Mouse (Mus musculus) ovary, postnatal 10 days (tissue): Measurements from ENCODE around the gene Pnp2.
"Not testable (repeated sequence)": the region's sequence is repeated elsewhere in the genome, so short reads cannot be mapped to it uniquely, and the experiment has no call there.

Source experiments
- DNase-seq: peaks from one replicate; pipeline ENCODE4 v3.0.0; 2022; ENCODE audit warnings: low spot score

Gene Pnp2

GRCm38 (mm10) chr14:50957146-50957545 is 1.4 kb downstream of the Pnp2 start:
- not testable (repeated sequence) for DNase-seq

DNA sequence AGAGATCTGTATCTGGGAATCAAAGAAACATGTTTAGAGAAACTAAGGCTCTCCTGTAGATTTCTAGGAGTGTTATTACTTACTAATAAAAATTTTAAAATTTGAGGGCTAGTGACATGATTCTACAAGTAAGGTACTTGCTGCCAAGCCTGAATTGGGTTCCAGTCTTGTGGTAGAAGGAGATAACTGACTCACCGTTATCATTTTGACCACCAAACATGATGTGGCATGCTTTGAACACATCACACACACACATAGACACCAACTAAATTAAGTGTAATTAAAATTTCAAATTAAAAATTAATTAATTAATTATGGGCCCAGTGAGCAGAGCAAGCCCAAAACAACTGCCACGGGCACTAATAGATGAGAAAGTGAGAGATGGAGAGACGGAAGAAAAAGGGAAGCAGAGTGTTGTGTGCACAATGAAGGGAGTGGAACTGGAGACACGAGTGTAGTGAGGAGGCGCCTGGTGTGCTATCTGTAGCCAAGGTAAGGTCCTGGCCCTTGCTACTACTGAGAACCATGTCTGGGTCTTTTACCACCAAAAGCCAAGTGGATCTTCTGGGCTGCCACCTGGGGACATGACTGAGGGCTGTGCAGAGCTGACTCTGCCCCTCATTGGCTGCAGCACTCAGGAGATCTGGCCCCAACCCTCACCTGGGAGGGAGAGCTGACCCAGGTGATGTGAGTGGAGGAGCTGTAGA is 2.6 kb downstream of the Pnp2 start:
- DNase-seq = not testable (repeated sequence)

DNA sequence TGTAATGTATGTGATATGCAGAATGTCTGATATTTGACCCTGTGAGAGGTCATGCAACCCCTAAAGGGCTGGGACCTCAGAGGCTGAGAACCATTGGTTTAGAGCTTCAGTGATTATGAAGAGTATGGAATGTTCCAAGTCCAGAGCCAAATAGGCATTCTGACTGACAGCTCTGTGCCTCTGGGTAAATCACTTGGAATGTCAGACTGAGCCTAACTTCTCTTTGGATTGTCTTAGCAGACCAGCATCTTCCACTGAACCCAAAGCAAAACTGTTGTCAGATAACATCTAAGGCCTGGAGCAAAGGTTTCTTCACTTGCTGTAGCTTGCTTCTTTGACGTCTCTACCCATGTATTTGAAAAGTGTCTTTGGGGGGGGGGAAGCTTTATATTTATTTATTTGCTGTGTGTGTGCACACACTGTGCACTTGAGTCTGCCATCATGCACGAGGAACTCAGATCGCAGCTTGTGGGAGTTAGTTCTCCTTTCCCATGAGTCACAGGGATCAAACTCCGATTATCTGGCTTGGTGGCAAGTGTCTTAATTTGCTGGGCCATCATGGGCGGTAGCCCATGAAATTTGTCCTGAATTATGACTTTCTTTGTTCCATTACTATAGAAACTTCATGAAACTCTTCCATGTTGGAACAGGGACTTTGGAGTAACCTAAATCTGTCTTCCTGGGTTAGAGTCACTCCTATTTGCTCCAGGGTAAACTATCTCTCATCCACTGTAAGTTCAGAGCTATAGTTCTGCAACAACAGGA is 12.6 kb downstream of the Pnp2 start:
- no peak for DNase-seq

- DNase-seq = no peak
Measured at GRCm38 (mm10) chr14:50969041-50969440, 13.2 kb downstream of the Pnp2 start.

- no peak for DNase-seq
Measured at GRCm38 (mm10) chr14:50969558-50970544, 14.1 kb downstream of the Pnp2 start.

- no peak for DNase-seq
Measured at GRCm38 (mm10) chr14:50970822-50971221, 15.0 kb downstream of the Pnp2 start.

DNA sequence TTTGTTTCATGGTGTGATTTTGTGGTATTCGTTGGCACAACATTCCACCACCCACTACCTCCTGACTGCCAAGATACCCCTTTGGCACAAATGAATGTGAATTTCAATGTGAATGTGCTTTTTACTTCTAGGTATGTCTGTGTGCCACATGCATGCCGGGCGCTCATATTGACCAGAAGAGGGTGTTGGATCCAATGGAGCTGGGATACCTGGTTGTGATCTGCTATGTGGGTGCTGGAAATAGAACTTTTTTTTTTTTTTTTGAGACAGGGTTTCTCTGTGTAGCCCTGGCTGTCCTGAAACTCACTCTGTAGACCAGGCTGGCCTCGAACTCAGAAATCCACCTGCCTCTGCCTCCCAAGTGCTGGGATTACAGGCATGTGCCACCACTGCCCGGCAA is 17.3 kb downstream of the Pnp2 start:
- not testable (repeated sequence) for DNase-seq

DNA sequence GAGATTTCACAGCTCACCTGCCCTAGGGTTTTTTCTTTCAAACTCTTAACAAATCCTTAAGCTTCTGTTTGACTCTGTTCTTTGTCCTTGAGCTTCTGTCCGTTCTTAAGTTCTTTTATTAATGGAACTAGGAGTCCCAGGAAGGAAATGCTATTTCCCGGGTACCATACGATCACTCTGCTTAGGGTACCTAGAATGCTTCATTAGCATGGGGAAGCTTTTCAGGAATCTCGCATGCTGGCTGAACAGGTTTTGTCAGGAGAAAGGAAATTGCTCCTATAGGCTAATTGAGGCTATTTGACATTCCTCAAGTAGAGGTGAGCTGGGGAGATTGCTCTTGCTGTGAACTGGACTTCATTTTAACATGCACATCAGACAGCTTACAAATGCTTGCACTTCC is 17.9 kb downstream of the Pnp2 start:
- no peak for DNase-seq

DNA sequence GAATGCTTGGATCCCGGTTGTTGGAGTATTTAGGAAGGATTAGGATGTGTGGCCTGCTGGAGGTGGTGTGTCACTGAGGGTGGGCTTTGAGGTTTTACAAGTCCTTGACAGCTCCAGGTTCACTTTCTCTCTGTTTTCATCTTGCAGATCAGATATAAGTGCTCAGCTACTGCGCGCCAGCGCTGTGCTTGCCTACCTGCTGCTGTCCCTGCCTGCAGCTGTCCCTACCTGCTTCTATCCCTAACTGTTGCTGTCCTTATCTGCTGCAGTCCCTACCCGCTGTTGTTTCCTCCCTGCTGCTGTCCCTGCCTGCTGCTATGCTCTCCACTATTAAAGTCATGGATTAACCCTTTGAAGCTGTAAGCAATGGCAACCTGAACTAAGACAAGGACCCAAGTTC is 19.2 kb downstream of the Pnp2 start:
- DNase-seq = no peak

DNA sequence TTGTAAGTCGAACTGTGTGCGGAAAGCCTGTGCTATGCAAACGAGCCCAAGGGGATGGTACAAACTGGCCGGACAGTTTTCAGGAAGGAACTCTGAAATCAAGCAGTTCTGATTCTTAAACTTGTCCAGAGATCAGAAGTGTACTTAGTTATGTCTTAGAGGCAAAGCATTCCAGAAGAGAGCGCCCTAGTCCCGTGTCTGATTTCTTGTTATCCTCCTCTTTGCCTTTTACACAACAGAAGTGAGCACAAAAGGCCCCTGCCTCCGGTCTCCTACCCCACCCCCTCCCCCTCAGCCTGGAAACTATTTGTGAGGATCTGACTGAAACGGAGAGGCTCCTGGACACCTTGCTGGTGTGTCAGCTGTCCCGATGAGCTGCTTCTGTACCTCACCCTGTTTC is 20.9 kb downstream of the Pnp2 start:
- DNase-seq = no peak

GRCm38 (mm10) chr14:50978451-50978850 is 22.7 kb downstream of the Pnp2 start:
- DNase-seq = not testable (repeated sequence)

GRCm38 (mm10) chr14:50979631-50980030 is 23.8 kb downstream of the Pnp2 start:
- no peak for DNase-seq

DNA sequence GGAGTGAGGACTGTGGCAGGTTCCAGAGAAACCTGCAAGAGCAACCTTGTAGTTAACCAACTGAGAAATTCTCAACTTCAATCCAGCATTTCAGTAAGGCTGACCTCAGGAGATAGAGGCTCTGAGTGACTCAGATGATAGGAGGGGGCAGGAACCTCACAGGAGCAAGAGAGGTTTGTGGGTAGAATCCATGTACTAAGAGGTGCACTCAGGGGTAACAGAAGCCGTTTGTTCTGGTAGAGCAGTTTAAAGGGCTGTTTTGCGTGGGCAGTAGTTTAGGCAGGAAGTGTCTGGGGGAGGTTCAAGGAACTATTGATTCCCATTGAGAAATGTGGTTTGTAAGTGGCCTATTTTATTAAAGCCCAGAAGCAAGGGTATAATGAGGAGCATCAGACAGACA is 25.4 kb downstream of the Pnp2 start:
- no peak for DNase-seq

DNA sequence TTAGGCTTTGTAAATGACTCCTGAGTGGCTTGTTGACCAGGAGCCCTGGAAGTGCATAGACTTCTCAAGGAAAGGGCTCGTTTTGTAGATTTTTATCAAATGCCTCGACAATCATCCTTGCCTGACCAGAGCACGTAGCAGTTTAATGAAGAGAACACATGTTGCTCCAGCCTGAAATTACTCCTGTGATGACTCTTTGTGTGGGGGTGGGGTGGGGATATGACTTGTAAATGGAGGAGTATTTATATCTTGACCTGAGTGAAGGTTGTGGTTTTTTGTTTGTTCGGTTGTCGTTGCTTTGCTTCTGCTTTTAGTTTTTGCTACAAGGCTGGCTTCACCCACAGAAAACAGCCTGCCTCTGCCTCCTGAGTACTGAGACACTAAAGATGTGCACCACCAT is 26.0 kb downstream of the Pnp2 start:
- DNase-seq = no peak

GRCm38 (mm10) chr14:50987668-50988067 is 31.9 kb downstream of the Pnp2 start:
- DNase-seq = no peak

DNA sequence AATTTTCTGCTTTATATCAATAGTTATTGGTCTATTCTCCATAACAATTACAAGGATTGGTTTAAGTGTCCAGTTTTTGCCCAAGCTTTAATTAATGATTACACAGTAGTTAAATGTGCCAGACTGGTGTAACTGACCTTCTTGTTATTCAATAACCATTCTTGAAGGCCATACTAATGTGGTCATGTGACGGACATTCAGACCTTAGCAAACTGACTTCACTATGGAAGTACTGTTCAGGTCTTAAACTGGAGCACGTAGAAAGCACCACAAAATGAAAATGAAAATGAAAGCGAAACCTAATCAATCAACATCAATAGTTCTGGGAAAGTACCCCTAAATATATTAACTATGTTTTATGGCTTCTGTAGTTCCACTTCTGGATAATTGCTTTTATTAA is 35.2 kb downstream of the Pnp2 start:
- no peak for DNase-seq

DNA sequence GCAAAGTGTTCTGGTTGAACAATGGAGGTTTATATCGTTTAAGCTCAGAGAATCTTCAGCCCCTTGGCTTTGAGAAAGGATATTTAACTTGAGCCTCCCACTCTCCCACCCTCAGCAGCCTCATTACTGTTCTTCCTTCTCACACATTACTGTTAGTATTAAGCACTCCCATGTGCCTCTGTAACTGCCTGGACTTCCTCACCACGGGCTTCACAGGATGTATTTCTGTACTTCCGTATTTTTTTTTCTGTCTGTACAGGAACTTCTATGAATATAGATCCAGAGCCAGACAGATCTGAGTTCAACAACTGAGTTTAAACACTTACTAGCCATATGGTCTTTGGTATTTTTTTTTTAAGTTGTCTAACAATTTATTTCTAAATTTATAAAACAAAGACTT is 41.3 kb downstream of the Pnp2 start:
- no peak for DNase-seq

DNA sequence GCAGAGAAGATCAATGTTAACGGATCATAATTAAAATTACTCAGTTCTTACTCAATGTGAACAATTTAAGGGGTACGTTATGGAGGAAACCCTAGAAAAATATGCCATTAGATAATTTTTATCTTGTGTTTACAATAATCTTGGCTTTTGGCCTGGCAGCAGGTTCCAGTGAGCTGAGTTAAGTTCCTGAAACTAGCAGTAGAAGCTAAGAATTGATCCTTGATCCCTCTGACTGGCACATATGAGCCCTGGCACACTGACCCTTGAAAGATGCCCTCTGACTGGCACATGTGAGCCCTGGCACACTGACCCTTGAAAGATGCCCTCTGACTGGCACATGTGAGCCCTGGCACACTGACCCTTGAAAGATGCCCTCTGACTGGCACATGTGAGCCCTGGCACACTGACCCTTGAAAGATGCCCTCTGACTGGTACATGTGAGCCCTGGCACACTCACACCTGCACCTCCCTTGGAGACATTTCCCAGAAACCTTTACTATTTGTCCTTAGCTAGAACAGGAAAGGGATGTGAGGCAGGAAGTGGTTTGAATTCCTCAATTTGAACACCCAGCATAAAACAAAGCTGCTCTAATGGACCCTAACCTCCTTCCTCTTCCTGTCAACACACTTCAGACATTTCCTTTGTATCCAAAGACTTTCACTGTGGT is 42.3 kb downstream of the Pnp2 start:
- DNase-seq = no peak

DNA sequence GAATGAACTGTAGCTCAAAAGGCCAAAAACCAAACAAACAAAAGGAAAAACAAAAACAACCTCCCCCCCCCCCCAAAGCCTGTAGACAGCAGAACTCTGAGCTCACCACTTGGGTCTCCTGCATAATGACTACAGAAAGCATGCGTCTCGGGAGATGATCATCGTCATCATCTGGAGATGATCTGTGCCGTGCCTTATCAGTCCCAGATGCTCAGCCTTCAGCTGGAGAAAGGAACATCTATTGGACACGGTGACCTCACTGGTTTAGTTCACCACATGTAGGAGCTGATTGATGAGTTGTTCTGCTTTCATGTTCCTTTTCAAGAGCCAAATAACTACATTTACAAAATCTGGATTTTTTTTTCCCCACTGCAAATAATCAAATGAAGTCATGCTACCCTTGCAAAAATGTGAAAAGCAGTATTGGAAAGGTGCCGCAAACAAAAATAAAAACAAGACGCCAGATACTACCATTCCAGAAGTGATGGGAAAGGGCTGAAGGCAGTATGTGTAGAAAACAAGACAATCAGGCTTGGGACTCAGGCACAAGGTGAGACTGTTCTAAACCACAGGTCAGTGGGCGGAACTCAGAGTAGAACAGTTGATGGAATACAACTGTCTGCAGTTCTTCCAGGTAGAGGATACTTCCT is 51.5 kb downstream of the Pnp2 start, which contains the start of gene Rnase10:
Gene Rnase10 (plus strand): TSS at position 600 of the 650 bp plus-strand sequence.
- no peak for DNase-seq

GRCm38 (mm10) chr14:51007914-51008713 is 52.3 kb downstream of the Pnp2 start:
- DNase-seq = no peak
